Mouse (Mus musculus) adrenal gland, adult 2 months (tissue): Measurements from ENCODE around the gene Gimap8. TPM values are rescaled to one million over a fixed set of nuclear protein-coding genes. Genes with fewer than 3 reads are reported as not detected.
A peak's percentile ranks its signal among the peaks of the same experiment; 100 is the strongest.
"Not testable (repeated sequence)": the region's sequence is repeated elsewhere in the genome, so short reads cannot be mapped to it uniquely, and the experiment has no call there.

Experiments used
- DNase-seq: peaks from one replicate; pipeline ENCODE4 v3.0.0; 2021
- long read RNA-seq: library from polyadenylated mRNA; stranded (forward); transcript quantifications from one replicate; pipeline ENCODE4 v2.0.0, GENCODE M21; 2021
- polyA plus RNA-seq: library from polyadenylated mRNA; depleted of rRNA; stranded (reverse); fragments of >200 nt; gene quantifications from 2 replicates; pipeline ENCODE4 v1.2.3, GENCODE M21; 2012; rRNA removed
- total RNA-seq, 2 experiments: library from RNA; stranded (reverse); gene quantifications; 2 replicates each; pipeline ENCODE4 v1.2.3; 2021

The Gimap8 gene
- 10 to 100 TPM in 1 of 2 experiments, 1 to 10 TPM in 1; 7.8 to 12.6 TPM for total RNA-seq
- 1.2 and 1.5 TPM in 2 replicates for polyA plus RNA-seq
- long read RNA-seq, partial matches to known transcripts, result 0 of 4 reads
- long read RNA-seq, other reads (novel, unspliced or antisense), result 1 of 4 reads

DNA sequence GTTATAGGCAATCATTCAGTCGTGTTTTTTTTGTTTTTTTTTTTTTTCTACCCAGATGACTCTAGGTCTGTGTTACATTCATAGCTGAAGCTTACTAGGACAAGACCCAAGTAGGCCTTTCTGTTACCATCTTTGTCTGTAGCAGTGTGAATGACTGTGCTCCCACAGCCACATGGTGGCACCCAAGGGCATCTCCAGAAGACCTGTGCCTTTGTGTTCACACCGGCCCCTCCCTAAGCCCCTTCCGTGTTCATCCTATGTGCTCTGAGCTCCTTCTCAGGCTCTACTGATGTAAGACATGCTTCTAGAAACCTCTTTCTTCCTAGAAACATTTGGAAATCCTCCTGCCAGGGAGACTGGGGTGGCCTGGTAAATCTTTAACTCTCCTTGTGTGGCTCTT lies at the start of gene Gimap8:
Gimap8 (plus strand) TSS at position 240 of the 400 bp plus-strand sequence.
- peak; percentile 63 for DNase-seq

DNA sequence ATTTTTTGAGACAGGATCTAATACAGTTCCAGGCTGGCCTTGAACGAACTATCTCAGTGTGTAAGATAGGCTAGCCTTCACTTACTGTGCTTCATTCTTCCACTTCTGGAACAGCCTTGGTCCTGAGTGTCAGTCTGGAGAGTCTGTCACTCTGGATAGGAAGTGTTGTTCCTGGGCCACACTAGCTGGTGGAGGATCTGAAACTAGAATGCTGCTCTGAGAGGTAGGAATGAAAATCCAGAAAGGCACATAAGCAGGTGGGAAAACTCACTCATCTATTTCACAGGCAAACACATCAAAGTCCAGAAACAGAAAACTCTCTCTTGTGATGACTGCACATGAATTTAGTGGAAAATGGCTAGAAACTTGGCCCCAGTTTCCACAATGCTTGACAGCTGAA lies 46.4 kb upstream of the Gimap8 start:
- no peak for DNase-seq

DNA sequence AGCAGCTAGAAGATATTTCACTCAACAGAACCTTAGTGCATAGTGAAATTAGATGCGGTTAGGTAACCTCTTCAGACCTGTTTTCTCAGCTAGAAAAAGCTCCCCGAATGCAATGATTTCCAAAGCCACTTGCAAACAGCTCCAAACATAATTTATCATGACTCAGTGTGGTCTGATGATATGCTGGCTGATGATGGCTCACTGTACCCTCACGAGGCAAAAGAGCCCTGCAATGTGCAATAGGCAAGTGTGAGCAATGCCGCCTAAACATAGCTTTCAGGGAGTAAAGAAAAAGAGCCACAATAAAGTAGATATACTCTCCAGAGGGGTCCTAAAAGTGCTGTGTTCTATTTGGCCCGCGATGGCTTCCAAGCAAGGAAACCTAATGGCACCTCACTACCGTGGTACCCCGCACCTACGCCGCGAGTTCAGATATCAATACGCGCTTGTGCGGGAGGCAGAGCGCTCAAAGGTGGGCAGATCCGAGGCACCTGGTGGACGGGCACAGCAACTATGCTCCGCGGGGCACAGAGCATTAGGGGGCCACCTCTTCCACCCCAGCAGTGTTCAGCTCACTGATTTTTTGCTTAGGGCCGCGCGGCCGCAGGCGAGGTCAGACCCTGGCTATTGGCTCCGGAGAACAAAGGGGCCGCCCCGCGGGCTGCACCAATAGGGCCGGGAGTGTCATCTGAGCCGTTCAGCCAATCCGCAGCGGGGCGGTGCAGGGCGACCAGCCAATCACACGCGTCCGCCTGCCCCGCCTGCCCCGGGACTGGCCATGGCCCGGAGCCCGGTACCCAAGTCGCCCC lies 45.6 kb upstream of the Gimap8 start, which contains the start of gene Zfp775:
Zfp775 (plus strand) TSS at position 793 of the 809 bp plus-strand sequence.
- peak; percentile 99 for DNase-seq

GRCm38 (mm10) chr6:48602080-48602741 lies 44.8 kb upstream of the Gimap8 start:
- no peak for DNase-seq

DNA sequence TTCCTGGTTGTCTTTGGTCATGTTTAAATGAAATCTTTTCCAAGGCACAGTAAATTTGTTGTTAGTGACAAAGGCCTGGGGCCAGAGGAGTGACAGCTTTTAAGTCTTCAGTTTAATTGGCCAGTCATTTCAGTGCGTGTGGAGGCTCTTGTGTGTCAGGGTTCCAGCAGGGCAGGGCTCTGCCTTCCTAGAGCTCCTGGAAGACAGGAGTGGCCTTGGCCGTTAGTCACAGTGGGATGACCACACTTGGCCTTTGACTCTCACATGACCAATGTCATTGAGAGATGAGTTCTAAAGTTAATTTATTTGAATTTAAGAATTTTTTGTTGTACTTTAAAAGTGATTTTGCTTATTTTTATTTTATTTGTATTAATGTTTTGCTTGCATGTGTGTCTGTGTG lies 38.9 kb upstream of the Gimap8 start:
- peak; percentile 86 for DNase-seq

DNA sequence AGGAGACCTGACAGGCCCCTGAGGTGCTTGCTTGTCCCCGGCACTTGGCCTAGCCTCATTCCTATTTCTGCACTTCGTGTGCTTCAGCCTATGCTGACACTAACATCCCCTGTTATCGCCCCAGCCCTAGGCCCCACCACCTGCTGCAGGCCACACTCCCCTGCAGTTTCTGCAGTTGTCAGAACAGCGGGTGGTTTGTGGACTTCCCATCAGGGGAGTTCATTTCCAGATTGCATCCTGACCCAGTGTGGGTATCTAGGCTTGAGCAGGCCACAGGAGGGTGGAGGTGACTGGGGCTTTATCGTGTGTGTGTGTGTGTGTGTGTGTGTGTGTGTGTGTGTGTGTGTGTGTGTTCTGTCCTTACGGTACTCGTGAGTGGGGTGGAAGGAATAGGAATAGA lies 37.5 kb upstream of the Gimap8 start:
- DNase-seq, result no peak

DNA sequence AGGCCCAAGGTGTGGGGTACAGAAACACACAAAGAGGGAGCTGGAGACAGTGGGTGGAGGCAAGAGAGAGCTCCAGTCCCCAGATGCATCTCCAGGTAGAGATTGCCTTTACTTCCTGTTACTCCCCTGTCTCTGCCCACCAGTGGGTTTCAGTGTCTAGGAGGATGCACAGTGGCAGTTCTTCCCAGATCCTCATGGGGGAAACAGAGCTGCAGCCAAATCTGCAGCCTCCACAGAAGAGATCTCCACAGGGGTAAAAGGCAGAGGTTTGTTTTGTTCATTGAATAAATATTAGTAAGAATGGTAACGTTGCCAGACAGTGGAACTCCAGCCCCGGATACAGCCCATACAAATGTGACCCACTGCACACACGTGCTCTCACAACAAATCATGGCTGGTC lies 36.4 kb upstream of the Gimap8 start:
- no peak for DNase-seq

GRCm38 (mm10) chr6:48613464-48613863 lies 33.6 kb upstream of the Gimap8 start:
- DNase-seq, result no peak

GRCm38 (mm10) chr6:48614756-48615155 lies 32.3 kb upstream of the Gimap8 start:
- no peak for DNase-seq

DNA sequence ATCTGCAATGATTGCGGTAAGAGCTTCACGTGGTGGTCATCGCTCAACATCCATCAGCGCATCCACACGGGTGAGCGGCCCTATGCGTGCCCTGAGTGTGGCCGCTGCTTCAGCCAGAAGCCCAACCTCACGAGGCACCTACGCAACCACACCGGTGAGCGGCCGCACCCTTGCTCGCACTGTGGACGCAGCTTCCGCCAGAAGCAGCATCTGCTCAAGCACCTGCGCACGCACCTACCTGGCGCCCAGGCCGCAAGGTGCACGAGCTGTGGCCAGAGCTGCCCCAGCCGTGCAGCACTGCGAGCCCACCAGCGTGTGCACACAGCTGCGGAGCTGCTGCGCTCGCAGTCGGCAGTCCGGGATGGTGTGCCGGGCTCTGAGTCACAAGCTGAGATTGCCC lies 27.0 kb upstream of the Gimap8 start:
- DNase-seq, result no peak

DNA sequence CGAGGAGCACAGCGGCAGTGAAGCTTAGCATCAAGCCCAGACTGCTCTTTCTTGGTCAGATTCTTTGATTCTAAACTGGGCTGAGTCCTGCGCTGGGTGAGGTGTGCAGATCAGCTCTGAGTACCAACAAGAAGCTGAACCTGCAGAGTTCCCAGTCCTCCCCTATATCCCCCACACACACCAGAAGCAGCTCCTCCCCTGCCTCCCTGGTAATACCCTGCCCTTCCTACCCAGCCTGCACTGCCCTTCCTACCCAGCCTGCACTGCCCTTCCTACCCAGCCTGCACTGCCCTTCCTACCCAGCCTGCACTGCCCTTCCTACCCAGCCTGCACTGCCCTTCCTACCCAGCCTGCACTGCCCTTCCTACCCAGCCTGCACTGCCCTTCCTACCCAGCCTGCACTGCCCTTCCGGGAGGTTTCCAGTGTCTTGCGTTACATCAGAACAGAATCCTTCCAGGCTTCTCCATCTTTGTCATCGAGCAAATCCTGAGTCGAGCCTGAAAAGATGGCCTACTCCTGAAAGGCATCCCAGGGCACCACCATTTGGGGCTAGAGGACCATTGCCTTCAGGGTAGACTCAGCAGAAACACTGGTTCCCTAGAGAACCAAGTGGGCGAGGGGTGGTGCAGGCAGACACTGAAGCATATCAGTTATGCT lies 24.7 kb upstream of the Gimap8 start:
- DNase-seq, result not testable (repeated sequence)

DNA sequence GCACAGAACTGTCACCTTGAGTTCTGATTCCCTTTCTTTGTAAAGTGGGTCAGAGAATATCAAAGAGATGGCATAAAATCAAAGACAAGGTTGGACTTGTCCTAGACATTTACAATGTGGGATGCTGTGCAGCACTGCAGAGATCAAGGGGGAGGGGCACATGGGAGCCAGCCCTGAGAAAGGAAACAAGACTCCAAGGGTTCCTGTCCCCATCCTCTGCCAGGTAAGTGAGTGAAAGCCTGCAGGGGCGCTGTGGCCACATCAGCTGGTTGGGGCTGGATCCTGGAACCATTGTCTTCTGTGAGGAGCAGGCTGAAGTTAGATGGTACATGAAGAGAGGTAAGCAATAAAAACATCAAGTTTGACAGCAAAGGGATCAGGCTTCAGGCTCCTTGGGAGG lies 23.6 kb upstream of the Gimap8 start:
- peak; percentile 65 for DNase-seq

GRCm38 (mm10) chr6:48626464-48626863 lies 20.6 kb upstream of the Gimap8 start, which contains the start of gene AI854703:
AI854703 (plus strand) TSS chr6:48626764.
- DNase-seq, result no peak

DNA sequence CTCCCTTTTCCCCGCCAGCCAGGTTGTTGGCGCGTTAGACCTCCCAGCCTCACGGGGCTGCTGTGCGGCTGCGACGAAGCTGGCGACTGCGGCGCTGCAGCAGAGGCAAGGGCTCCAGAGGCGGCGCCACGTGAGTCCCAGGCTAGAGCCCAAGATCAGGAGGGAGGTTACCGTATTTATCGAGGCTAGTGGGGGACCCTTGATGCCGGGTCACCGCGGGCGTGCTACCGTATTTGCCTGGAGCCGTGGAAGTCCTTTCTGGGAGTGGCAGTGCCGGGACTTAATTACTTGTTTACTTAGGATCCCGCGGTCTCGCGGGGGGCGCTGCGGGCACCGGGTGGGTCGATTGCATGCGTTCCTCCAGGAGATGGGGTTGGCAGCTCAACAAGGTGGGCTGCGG lies 20.1 kb upstream of the Gimap8 start:
- peak; percentile 77 for DNase-seq

- DNase-seq, result no peak
Measured at GRCm38 (mm10) chr6:48627511-48627924, 19.5 kb upstream of the Gimap8 start.

DNA sequence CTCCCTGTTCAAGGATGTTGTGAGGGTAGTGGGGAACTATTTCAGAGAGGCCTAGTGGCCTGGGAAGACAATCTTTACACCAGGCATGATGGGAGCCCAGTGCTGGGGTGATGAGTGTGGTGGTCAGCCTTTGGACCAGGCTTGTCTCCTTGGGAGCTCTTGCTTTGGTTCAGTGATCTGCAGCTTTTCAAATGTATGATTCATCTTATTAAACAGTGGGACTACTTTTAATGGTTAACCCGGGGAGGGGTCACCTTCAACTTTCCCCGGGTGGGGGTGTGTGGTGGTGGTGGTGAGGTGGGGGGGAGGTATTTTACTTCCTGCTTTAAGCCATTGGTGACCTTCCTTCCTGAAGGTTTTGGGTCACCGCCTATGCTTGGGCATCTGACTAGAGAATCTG lies 18.7 kb upstream of the Gimap8 start:
- DNase-seq, result no peak

GRCm38 (mm10) chr6:48628808-48629660 lies 18.0 kb upstream of the Gimap8 start:
- peak; percentile 36 for DNase-seq

GRCm38 (mm10) chr6:48629661-48630034 lies 17.4 kb upstream of the Gimap8 start:
- DNase-seq, result no peak

DNA sequence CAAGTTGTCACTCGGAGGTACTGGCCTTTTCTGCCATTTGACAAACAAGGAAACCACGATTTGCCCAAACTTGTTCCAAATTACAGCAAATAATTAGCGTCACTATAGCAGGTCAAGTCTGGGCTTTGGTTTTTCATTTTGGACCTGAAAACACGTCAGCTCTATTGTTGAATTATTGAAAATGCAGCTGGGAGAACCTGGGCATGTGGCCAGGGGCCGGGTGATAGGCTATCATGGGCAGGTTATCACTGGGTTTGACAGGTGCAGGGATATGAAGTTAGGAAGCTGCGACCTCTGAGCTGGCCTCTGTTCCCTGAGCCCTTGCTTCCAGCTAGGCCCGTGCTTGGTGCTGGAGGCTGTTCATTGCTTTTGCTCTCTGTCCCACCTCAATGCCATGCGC lies 16.2 kb upstream of the Gimap8 start:
- DNase-seq, result no peak

DNA sequence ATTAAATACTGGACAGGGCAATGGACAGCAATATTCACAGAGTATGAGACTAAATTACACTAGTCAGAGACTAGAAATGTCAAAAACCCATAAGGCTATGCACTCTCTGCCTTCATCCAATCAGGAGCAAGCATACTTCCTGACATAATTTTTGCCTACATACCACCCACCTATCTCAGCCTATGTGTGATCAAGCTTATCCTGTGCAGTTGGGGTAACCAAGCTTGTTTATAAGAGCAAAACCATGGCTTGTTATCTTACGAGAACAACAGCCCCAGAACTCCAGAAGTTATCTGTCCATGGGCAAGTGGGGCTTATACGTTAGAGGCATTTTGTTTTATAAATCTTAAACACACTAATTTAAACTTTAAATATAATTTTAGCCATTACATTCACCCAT lies 11.9 kb upstream of the Gimap8 start:
- DNase-seq, result no peak

DNA sequence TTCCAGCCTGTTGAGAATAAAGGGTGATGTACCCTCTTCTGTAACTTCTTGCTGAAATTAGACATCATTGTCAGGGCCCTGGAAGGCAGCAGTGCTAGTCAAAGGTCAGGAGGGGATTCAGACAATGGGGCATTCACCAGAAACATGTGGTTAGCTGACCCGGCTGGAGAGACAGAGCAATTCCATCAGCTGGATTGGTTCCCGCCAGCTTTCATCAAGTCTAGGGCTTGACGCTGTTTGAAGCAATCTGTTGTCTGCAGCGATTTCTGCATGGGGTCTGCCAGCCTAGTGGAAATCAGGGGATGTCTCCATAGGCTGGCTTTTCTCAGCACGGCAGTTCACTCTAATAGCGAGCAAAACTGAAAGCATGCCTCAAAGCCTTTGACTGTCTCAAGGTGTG lies 10.5 kb upstream of the Gimap8 start:
- no peak for DNase-seq
